Mouse (Mus musculus) right cerebral cortex, postnatal 10 days (tissue): ENCODE measurements around the gene Ccdc9.
"Not testable (repeated sequence)": the region's sequence is repeated elsewhere in the genome, so short reads cannot be mapped to it uniquely, and the experiment has no call there.

Experiments
- DNase-seq, 2 experiments: peaks; one replicate each; pipeline ENCODE4 v3.0.0; 2021; ENCODE audit warnings: low spot score in 2 of 2

The Ccdc9 gene

DNA sequence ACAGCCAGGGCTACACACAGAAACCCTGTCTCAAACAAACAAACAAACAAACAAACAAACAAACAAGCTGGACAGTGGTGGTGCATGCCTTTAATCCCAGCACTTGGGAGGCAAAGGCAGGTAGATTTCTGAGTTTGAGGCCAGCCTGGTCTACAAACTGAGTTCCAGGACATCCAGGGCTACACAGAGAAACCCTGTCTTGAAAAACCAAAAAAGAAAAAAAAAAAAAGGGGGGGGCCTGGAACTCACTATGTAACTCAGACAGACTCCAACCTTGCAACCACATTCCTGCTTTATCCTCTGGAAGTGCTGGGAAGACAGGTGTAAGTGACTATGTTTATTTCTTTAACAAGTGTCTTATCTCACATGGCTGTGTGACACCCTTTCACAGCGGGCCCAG is 21.5 kb upstream of the Ccdc9 start, which contains the start of gene Bbc3:
Gene Bbc3 (plus strand): TSS at position 301 of the 400 bp plus-strand sequence.
- DNase-seq = not testable (repeated sequence)

- DNase-seq = not testable (repeated sequence)
Observed at GRCm38 (mm10) chr7:16307141-16307540, 20.5 kb upstream of the Ccdc9 start.

DNA sequence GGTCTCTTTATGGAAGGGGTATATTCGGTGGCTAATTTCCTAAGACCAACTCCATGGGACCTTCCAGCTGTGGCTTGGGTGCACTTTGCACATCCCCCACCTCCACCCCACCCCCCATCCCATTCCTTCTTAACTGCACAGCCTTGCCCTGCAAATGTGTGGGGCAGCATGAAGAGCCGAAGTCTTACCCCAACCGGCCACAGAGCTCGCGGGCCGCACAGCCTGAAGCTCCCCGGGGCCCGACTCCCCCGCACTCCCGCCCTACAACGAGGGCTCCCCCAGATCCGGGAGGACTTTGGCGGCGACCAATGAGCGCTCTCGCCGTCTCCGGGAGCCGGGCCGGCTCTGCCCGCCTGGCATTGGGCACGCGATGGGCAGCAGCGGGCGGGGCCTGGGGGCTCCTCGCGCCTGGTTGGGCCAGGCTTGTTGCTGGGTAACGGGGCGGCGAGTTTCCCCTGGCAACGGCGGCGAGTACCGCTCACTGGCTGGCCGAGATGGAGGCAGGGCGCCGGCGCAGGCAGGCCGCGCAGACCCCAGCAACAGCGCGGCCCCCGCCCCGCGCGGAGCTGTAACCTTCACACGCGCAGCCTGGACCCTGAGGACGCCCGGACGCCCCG is 12.9 kb upstream of the Ccdc9 start:
- DNase-seq = peak; percentile 98

DNA sequence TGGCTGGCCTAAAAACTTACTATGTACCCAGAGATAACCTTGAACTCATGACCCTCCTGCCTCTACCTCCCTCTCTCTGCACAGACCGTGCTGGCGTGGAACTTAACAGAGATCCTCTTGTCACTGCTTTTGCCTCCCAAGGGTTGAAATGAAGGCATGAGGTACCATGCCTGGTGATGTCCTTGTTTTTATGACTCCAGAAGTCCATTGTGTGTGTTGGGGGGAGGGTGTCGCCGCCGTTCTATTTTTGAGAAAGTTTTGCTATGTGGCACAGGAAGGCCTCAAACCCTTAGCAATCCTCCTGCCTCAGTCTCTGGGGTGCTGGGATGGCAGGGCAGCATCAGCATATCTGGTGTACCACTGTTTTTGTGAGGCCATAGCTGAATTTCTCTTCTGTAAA is 12.3 kb upstream of the Ccdc9 start:
- no peak for DNase-seq

- DNase-seq = no peak
Observed at GRCm38 (mm10) chr7:16297616-16298015, 11.0 kb upstream of the Ccdc9 start.

GRCm38 (mm10) chr7:16296766-16297390 is 10.3 kb upstream of the Ccdc9 start:
- DNase-seq = peak; percentile 87 to 88

DNA sequence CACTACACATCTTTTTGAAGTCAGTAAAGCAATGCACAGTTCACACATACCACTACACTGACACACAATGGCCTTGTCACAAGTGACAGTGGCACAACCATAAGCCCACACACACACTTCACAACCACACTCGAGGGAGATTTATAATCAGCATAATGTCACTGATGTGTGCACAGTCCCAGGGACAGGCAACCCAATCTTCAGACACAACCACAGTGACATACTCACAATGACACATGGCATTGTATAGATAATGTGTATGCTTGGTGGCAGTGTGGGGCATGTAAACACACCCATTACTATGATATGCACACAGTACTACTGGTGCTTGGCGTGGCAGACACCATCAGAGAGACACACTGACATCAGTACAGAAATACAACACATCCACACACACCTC is 9.6 kb upstream of the Ccdc9 start:
- DNase-seq = peak in 1 of 2 experiments; percentile 27

- peak; percentile 87 to 92 for DNase-seq
Observed at GRCm38 (mm10) chr7:16295321-16295900, 8.8 kb upstream of the Ccdc9 start.

DNA sequence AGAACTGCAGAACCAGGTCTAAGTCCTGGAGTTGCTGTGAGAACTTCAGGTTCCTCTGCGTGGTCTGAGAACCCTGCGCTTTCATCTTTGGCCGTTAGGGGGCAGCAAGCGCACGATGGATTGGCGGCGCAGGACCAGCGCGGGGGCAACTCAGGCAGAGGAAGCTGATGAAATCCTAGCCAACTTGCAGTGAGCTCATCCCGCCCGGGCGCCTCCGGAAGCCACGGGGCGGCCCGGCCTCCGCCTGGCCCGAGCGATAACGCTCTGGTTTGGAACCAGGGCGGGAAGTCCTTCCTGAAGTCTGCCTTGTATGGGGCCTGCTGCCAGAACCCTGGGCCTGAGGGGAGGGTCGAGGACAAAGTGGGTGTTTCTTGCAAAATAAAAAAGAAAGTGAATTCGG is 8.2 kb upstream of the Ccdc9 start:
- DNase-seq = peak; percentile 92 to 95

GRCm38 (mm10) chr7:16294346-16294745 is 7.8 kb upstream of the Ccdc9 start:
- peak; percentile 64 to 68 for DNase-seq

DNA sequence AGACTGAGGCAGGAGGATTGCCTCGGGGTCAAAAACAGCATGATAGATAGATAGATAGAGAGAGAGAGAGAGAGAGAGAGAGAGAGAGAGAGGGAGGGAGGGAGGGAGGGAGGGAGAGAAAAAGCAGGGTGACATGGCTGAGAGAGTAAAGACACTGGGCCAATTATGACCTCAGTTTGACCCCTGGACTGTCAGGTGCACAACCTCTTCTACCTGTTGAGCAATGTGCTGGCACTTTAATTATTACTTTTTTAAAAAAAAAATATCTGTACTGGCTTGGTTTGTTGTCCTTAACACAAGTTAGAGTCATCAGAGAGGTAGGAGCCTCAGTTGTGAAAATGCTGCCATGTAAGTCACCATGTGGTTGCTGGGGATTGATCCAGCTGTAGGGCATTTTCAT is 1.2 kb upstream of the Ccdc9 start:
- DNase-seq = no peak

GRCm38 (mm10) chr7:16287016-16287415 is 421 bp upstream of the Ccdc9 start:
- DNase-seq = no peak

GRCm38 (mm10) chr7:16285450-16286025 is 1.1 kb downstream of the Ccdc9 start:
- DNase-seq = peak; percentile 69 to 72

- peak in 1 of 2 experiments; percentile 34 for DNase-seq
Observed at GRCm38 (mm10) chr7:16284904-16285303, 1.7 kb downstream of the Ccdc9 start.

- DNase-seq = peak in 1 of 2 experiments; percentile 23
Observed at GRCm38 (mm10) chr7:16284001-16284400, 2.6 kb downstream of the Ccdc9 start.

GRCm38 (mm10) chr7:16282334-16282733 is 4.3 kb downstream of the Ccdc9 start:
- no peak for DNase-seq

DNA sequence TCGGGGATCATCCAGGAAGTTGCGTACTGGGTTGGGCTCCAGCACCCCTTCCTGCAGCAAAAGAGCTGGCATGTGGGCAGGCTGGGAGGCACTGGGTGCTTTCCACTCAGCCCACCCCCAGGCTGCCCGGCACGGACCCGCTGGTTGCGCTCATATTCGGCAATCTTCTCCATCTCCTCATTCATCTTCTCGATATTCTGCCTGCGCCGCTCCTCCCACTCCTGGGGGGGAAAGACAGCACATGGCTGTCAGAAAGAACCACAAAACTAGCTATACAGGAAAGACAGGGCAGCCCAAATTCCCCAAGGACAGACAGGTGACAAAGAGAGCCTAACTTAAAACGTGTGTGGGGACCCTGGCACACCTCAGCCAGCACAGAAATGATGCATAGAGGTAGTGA is 5.9 kb downstream of the Ccdc9 start:
- DNase-seq = peak in 1 of 2 experiments; percentile 32

- peak in 1 of 2 experiments; percentile 28 for DNase-seq
Observed at GRCm38 (mm10) chr7:16274922-16275890, 11.4 kb downstream of the Ccdc9 start.

GRCm38 (mm10) chr7:16273766-16274140 is 12.8 kb downstream of the Ccdc9 start:
- DNase-seq = peak; percentile 76 to 80

DNA sequence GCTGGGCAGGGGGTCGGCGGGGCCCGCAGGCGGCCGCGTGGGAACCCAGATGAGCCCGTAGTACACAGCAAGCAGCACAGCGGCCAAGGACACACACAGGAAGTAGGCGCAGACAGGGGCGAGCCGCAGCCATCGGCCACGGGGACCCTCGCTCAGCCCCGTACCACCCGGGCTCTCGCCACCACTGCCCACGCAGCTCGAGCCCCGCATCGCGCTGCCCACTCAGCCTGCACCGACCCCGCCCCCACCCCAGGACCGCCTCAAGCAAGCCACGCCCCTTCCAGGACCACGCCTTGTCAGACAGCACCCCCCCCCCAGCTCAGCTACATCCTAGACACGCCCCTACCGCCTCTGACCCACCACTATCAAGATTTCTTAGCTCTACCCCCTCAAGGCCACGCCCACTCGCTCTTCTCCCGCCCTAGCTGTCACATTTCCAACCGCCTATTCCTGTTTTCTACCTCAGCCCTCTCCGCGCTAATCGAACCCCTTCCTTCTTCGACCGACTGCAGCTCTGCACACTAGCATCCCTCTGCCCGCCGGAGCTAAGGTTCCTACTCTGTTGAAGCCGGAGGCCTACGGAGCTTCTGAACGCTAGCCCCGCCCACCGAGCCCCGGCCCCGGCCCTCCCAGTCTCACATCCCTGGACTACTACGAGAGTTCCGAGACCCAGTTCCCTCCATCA is 13.4 kb downstream of the Ccdc9 start, which contains the start of gene Inafm1:
Gene Inafm1 (minus strand): TSS at position 537 of the 685 bp plus-strand sequence.
- DNase-seq = peak; percentile 94 to 95

DNA sequence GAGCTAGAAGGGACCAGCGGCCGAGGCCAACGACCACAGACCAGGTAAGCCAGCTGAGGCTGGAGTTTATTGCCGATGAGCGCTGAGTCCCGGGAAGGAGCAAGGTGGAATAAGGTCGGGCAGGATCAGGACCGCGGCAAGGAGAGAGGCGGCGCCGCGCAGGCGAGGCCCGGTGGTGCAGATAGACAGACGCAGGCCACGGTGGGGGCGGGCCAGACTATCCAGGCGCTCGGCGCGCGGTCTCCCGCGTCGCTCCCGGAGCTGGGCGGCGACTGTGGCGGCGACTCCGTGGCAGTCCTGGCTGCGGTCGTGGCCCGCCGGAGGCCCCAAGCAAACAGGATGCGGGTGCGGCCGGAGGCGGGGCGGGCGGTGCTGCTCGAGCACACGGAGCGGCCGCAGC is 13.9 kb downstream of the Ccdc9 start:
- DNase-seq = peak; percentile 82
